Mouse (Mus musculus): ENCODE data around the gene Vps26c.
A peak's percentile ranks its signal among the peaks of the same experiment; 100 is the strongest.

The Vps26c gene

DNA sequence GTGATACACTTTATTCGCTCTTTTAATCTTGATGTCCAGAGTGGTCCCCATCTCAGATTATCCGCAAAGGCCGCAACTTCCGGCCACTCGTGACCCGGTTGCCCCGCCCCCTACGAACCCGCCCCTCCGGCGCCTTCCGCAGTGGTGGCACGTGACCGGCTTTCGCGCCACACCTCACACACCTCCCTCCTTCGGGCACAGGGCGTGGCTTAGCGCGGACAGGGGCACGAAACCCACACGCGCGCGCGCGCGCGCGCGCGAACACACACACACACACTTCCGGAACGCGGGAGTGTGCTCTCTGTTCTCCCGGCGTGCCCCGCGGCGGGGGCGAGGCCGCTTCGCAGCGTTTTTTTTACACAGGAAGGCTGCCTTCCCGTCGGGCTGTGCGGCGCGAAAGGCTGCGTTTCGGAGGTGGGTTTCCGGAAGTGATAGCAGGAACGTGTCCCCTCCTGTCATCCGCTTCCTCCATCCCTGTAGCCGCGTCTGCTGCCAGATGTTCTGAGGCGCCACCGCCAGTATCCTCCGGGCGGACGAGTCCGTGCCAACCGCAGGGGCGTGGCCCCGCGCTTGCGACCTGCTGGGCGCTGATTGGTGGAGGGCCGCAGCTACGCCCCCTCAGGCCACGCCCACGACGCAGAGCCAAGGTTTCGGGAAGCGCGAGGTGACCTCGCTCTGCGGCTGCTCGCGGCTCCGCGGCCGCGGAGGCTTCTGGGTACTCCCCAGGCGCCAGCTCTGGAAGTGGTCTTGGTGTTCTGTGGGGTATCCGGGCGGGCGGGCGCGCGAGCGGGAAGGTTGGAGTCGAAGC, at the start of gene Vps26c:
Gene Vps26c (minus strand): TSS at position 487 of the 808 bp plus-strand sequence.
- peak; percentile 100 for DNase-seq

DNA sequence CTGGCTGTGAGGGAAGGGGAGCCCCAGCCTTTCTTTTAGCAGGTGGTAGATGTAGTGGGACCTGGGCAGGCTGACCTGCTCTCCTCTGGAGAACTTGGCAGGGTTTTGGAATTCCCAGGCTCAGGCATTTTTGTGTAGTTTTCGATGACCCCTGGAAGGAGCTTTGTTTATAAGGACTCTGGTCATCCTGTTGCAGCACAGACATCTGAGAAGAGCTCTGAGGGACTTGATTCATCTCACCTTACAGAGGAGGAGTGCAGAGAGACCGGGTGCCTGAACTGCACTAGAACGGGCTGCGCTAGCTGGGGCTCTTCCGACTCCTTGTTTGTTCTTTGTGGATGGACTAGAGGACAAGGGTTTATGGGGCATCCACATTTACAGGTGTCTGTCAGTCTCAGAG, 49.1 kb upstream of the Vps26c start:
- no peak for DNase-seq

DNA sequence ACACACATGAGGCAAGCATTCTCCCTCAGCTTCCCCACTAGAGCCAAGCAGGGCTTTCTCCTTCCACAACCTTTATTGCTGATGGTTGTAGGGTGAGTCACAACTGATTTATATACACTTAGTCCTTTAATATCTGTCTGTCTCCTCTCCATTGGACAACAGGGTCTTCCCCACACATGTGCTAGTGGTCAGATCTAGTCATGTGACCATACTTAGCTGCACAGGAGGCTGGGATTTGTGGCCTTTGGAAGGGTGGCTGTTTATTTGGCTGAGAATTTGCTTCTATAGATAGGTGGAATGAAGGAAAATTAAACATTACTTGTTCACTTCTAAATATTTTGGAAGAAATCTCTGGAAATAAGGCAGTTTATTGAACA, 48.1 kb upstream of the Vps26c start:
- DNase-seq: no peak

DNA sequence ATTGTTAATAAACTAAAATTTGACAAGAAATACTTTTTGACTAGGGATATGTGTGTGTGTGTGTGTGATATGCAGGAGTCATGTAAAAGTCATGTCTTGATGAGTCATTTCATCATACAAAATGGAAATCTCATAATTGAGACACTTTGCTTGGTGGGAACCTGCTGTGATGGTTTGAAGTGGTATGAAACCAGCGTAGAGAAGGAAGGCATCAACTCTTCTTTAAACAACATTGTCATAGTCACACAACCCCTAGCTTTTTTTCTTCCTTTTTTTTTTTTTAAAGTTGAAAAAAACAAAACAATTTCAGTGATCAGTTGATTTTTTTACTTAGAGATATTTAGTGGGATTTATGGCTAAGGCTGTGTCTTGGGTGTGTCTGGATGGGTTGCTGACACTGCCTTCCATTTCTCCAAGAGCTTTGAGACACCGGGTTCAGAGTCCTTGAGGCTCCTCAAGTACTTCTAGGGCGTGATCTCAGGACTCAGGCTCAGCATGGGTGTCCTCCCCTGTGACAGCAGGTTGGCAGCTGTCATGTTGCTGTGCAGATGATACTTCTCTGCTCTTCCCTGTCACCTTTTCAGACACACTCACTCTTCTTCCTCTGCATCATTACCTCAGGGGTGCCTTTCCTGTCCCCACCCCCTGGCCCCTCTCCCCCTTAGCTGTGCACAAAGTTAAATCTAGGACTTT, 47.5 kb upstream of the Vps26c start:
- no peak for DNase-seq

DNA sequence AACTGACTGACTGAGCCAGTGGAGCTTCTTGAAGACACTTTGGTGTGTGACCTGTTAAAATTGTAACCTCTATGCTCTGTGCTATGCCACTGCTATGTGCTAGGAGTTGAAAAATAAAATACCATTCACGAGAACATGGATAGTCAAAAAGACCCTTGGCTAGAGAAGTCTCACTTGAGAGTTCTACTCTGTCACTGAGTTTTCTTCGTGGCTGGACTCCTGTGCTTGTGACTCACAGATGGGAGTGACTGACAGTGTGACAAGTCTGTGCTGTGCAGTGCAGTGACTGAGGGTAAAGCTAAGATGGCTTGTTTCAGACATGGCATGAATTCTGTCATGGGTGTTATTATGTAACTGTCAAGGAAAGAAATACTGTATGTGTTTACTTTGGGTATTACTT, 45.8 kb upstream of the Vps26c start:
- no peak for DNase-seq

DNA sequence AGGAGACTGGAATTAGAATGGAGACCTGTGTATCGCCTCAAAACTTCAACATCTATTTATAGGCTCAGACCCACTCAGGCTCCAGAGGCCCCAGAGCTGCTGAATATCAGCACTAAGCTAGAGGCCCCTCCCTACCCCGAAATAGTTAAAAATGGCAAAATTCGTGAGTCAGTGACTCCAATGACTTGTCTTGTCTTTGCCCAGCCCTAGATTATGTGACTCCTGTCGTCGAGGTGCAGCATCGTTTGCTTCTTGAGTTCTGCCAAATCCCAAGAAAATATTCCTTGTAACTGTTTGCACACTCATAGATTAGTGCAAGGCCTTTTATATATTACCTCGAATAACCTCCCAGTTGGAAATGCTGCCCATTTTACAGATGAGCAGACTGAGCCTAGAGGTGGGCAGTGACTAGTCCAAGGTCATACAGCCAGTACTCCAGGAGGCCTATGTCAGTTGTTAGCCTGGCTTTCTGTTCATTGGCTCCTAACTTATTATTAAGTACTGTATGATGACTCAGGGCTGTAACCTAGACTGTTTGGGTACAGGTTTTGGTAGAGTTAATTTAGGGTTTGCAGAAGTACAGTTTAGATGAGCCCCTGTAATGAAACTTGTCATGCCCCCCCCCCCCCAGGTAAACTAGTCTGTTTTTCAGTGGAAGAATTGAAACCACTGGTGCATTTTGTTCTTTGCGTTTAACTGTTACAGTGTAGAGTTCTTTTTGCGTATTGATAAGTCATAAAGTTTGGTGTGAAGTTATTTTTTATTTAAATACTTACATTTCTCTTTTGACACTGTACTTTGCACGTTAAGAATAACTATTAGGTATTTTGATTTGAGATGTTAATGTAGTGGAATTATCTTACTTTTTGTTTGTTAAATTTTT, 44.7 kb upstream of the Vps26c start:
- DNase-seq: no peak

DNA sequence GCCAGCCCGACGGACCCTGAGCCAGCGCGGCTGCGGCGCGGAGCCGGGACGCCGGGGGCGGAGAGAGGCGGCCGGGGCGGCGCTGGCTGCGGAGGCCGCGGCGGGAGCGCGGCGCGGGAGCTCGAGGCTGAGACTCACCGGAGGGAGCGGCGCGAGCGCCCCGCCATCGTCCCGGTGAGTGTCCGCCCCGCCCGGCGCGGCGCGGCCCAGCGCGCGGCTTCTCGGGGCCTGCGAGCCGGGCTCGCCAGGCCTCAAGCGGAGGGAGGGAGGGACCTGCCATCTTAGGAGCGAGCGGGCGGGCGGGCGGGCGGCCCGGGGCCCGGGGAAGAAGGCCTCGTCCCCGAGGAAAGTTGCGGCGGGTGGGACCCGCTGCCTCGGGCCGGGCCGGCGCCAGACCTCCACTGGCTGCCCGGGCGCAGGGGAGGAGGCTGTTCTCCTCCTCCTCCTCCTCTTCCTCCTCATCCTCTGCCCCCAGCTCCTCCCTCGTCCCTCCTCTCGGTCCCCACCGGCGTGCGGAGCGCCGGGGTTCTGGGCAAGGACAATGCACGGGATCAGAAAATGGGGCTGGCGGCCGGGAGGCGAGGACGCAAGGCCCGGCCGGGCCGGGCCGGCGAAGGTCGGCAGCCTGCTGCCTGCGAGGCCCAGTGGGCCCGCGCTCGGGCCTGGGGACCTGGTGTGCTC, 43.9 kb upstream of the Vps26c start:
- peak; percentile 99 for DNase-seq

DNA sequence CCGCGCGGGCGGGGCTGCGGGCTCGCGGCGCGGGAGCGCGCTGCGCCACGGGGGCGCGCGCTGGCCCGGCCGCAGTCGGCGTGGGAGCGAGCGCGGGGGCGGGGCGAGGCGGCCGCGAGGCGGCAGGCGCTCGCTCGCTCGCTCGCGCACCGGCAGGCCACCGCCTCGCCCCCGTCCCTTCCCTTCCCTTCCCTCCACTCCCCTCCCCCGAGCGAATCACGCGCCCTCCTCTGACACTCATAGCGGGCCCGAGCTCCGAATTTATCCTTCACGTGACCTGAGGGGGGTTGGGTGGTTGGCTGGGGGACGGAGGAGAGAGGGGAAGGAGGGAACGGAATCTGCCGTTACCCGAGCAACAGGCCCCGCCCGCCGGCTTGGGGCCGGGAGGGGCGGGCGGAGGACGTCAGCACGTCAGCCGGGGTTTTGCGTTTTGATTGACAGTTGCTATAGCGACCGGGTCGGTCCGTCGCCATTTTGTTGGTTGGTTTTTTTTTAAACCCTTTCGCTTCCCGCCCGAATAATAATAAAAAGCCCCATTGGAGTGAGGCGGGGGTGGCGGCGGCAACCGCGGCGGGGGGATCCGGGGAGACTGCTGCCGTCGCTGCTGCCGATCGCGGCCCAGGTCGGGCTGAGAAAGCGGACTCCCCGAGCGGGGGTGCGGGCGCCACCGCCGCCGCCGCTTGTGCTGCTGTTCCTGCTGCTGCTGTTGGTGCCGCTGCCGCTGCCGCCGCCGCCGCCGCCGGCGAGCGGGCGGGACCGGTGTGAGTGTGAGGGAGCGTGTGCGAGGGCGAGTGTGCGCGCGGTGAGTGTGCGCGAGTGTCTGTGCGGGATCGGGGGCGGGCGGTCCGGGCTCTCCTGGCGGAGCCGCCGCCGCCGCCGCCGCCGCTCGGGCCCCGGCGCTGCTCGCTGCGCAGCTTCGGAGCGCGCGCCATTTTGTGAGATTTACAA, 42.9 kb upstream of the Vps26c start, which contains the start of gene Dyrk1a:
Gene Dyrk1a (plus strand): TSS at position 782 of the 948 bp plus-strand sequence.
- DNase-seq: peak; percentile 100

DNA sequence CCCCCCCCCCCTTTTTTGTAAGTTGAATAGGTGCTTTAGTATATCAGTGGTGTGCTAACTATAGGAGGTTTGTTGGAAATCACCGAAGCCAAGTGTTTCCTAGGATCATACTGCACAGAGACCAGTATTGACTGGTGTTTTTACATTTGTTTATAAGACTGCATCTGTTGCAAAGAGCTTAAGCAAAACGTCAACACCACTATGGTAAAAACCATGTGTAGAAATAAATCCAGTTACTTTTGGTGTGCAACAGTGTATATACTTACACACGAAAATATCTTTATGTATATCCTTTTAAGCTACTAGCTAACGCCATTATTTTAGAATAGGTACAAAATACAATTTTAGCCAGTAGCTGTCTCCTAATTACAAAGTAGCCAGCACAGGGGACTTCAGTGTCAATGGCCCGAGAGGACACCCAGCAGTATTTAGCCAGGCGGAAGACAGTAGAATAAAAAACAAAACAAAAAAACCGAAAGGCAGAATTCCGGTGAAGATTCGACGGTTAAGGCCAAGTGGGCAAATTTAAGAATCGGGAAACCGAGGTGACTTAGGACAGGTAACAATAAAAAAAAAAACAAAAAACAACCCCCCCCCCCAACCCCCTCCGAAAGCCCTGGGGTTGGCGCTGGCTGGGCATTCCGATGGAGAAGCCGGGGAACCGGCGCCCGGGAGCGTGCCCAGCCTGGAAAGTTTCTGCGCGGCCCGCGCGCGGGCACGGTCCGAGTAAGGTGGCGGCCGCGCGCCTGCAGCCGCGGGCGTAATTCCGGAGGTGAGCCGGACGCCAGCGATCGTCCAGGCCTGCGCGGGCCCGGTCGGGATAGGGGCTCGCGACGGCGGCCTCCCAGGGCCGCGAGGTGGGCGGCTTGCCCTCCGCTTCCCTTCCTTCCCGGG, 42.0 kb upstream of the Vps26c start:
- DNase-seq: no peak

DNA sequence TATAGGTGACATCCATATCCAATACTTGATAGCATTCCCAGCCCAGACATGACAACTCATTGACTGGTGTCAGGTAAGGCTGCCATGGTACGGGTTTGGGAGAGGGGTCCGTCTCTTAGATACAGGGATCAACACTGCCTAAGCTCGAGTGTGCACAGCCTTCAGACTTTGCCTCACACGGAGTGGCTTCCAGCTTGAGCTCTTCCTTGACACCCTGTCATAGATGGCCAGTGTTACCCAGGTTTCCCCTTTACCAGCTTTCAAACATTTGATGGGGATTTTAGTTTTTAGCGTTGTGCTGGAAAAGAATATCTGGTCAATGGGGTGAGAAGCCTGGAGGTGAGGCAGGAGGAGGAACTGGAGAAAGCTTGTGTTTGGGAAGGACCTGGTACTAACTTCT, 41.1 kb upstream of the Vps26c start:
- no peak for DNase-seq

DNA sequence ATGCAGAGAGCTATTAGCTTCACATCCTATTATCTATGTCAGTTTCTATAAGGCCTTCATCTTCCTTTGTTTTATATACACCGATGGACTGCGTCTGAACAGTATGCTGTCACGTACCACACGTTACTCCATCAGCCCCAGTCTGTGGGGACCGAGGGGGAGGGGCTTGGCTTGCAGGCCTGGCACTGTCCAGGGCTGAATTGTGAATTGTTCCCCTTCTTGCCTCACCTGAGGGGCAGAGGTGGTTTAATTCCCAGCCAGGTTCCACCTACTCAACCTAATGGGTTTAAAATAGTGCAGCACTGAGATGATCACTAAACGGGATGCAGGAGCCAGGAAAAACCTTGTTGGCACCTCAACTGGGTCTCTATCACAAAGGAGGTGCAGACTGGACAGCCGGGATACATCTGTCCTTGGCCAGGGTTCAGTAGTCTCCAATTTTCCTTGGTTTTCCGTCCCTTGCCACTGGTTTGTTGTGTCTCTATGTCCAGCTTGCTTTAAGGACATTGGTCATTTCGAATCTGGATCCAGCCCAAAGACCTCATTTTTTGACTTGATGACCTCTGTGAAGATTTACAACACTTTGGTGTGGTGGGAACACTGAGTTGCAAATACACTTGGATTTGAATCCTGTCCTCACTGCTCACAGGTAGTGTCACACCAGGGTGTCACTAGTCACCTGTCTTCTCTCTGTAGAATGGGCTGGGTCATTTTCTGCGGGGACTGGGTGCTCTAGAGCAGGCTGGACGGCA, 40.4 kb upstream of the Vps26c start:
- no peak for DNase-seq

DNA sequence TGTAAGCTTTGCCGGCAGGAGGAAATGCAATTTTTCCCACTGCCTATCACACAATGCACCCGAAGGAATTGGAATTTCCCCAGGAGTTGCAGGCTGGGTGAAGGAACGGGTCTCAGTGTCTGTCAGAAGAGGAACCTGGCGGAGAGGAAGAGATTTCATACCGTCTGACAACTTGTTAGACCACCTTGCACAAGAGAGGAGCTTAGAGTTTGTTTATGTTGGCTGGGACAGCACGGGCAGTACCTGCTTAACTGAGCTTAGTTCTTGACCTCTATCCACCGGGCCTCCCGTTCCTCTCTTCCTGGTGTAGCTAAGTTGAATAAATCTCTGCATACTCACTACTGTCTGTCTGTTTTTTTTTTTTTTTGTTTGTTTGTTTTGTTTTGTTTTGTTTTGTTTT, 39.5 kb upstream of the Vps26c start:
- no peak for DNase-seq

DNA sequence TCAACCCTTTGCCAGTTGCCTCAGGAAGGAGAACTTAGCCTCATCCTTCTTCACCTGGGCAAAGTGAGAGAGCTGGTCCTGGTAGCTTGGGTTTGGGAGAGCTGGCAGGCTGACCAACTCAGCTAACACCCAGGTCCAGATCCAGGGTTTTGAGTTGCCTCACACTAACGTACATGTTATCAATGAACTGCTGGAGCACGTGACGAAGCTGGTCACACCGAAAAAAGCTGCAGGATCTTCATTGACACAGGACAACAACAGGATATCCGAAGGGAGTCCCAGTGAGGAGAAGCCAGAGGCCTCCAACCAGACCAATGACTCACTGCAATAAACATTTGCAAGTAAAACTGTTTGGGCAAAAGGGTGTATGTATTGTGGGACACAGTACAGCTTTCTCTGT, 34.0 kb upstream of the Vps26c start:
- DNase-seq: peak; percentile 90

DNA sequence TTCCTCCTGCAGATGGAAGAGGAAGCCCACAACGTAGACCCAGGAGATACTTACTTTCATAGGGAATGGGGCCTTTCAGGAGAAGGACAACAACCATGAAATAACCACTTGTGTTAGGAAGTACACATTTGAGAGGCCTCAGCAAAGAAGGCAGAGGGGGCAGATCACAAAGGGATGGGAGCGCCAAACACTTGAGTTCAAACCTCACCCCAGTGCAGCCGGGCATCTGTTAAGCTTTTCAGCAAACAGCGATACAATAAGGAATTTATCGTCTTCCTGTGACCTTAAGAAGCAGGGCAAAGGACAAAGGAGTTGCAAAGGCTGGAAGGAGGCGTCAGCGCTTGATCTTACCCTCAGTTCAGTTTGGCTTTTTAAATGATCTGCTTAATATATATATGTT, 33.2 kb upstream of the Vps26c start:
- DNase-seq: peak; percentile 68

DNA sequence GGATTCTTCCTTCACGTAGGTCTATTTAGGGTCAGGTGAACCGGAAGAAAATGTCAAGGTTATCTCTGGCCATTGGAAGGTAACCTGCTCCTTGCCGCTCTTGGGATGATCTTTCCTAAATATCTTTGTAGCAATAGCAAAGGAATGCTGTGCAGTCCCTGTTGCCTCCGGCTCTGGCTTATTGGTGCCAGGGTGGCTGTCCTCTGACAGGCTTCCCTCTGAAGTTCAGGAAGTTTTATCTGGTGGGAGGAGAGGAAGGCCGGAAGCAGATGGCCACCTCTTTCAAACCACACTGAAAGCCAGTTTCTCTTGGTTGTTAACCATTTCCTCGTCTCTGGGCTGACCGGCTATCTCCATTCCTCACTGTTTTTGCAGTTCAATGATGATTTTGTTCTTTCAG, 32.7 kb upstream of the Vps26c start:
- DNase-seq: peak; percentile 94

DNA sequence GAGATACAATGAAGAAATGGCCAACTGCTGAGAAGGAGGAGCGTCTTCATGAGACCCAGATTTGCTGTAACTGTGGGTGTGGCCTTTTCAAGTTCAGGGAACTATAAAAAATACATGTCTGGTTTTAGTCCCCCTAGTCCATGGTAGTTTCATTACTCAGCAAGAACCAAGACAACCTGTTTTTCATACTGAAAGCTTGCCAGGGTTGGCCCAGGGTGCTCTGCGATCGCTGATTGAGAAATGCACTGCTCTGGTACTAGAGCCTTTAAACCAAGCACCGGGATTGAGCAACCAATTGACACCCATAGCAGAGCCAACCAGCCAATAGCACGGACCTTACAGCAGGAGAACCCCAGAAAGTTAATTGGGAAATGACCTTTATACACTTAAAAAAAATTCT, 29.6 kb upstream of the Vps26c start:
- DNase-seq: no peak

DNA sequence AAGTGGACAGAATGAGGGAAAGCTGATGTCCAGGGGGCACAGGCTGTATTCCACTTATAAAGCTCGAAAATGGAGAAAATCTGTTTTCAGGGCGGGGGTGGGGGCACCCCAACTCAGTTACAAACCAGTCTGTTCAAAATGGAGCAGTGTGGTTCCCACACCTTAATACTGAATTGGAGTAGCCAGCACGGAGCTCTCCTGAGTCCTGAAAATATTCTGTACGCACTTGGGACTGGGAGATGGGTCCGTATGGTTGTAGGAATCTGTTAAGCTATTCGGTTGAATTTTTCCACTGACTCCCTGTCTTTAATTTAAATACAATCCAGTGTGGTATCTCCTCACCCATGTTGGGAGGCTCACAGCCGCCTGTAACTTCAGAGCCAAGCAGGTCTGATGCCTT, 28.7 kb upstream of the Vps26c start:
- no peak for DNase-seq

DNA sequence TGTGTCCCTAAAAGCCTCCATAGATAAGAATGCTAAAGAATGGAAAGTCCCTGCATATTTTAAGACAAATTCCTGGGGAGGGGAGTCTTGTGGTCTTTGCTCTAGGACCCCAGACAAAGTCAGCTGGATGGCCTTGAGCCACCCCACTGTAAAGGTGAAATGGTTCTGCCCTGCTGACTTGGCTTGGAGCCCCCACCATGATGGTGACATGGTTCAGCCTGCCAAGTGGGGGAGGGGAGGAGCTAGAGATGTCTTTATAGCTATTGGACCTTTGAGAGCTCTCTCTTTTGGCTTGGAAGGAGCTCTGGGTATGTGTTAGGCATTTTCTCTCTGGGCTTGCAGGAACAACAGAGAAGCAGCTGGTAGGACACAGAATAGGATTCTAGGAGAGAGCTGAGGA, 25.3 kb upstream of the Vps26c start:
- DNase-seq: peak; percentile 92

DNA sequence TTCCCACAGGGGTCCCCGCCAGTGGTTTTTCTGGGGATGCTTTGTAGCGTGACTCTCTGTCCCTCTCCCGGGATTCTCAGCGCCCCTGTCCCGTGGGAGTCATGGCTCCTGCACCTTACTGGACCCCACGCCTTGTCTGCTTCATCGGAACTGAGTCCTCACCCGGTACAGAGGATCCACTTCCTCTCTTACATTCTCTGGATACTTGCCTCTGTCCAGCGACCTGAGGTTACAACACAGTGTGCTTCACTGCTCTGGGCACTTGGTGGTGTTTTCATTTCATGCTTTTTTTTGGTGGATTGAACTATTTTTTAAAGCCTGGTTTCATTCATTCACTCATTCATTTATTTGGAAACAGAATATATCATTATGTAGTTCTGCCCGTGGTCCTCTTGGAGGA, 23.2 kb upstream of the Vps26c start:
- DNase-seq: no peak

All from heart, adult 11 months (tissue).